Mouse (Mus musculus): ENCODE data around the gene Myl12a.

DNA sequence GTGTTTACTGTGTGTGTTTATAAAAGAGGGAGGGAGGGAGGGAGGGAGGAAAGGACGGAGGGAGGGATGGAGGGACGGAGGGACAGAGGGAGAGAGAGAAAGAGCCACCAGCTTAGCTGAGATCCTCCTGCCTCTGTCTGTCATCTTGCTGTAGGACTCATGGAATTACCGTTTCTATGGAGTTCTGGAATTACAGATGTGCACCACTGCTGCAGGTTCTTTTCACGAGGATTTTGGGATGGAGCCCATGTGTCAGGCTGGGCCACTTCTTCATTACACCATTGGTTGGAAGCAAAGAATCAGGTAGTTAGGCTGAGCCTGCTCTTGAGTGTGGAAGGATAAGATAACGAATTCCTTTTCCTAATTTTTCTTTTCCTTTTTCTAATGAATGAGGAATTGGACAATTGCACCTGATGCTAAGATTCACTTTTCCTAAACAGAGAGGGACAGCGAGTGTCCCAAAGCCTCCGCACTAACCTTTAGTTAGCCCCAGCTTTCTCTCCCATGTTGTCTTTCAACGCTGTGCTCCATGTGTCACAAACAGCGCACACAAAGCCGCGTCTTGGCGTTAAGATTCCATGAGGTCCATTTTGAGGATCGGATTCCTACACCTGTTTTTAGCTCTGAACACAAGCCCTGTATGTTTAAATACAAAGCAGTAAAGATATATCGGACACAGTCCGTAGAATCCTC lies 16.1 kb upstream of the Myl12a start:
- no peak for TF ChIP-seq CTCF (conservative IDR thresholded peaks at IDR 0.05; ENCODE audit: low read length)
- TF ChIP-seq NANOG (IDR thresholded peaks at IDR 0.05; ENCODE audit: borderline replicate concordance, low read length), result no peak
- no peak for TF ChIP-seq POU5F1 (IDR thresholded peaks at IDR 0.05; ENCODE audit: borderline replicate concordance, low read length)

Data from E14TG2a.4 (cell line).